Mouse (Mus musculus): ENCODE results near the gene Gapvd1. TPM values are rescaled to one million over a fixed set of nuclear protein-coding genes. Genes with fewer than 3 reads are reported as not detected.
A peak's percentile ranks its signal among the peaks of the same experiment; 100 is the strongest.
"Not testable (repeated sequence)": the region's sequence is repeated elsewhere in the genome, so short reads cannot be mapped to it uniquely, and the experiment has no call there.

Gene Gapvd1
- polyA plus RNA-seq, 1 experiment from 2014 or later: 105 TPM

- not testable (repeated sequence) for H3K9me3 ChIP-seq (replicated peaks); H3K4me2 ChIP-seq; H3K4me1 ChIP-seq; H3K27ac ChIP-seq (replicated peaks); H3K9ac ChIP-seq (replicated peaks); H3K27me3 ChIP-seq (replicated peaks); ATAC-seq (ENCODE audit: low FRiP score); H3K4me3 ChIP-seq (replicated peaks)
- 98% methylated on average over 2 of the region's 2 CpGs for WGBS
- peaks cover 29% of the 10 kb centered on the region for H3K36me3 ChIP-seq
These were observed 37.5 kb upstream of the Gapvd1 start for GRCm38 (mm10) chr2:34792543-34792942.

DNA sequence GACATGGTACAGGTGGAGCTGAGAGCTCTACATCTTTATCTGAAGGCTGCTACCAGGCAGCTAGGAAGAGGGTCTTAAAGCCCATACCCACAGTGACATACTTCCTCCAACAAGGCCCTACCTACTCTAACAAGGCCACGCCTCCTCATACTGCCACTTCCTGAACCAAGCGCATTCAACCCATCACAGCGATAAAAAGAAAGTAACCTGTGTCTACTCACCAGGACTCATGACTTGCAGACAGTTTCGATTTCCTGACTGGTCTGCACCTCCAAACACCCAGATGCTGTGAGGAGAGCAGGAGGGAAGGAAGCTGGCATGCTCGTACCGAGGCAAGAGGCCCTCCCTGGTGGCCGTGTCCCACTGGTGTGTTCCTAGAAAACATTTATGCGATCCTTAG, 35.2 kb upstream of the Gapvd1 start:
- Histone ChIP-seq H3K4me3 (replicated peaks) (no peak overlapping the region), H3K27me3 (replicated peaks) (no peaks in the 10 kb centered on the region), H3K36me3 (peaks cover 30% of the 10 kb centered on the region), H3K4me1 (no peaks in the 10 kb centered on the region), H3K27ac (replicated peaks) (no peak overlapping the region), H3K4me2 (no peak overlapping the region), H3K9me3 (replicated peaks) (no peaks in the 10 kb centered on the region), H3K9ac (replicated peaks) (no peak overlapping the region)
- no peak for ATAC-seq (ENCODE audit: low FRiP score)
- 97% methylated on average over 8 of the region's 8 CpGs for whole genome bisulfite sequencing

DNA sequence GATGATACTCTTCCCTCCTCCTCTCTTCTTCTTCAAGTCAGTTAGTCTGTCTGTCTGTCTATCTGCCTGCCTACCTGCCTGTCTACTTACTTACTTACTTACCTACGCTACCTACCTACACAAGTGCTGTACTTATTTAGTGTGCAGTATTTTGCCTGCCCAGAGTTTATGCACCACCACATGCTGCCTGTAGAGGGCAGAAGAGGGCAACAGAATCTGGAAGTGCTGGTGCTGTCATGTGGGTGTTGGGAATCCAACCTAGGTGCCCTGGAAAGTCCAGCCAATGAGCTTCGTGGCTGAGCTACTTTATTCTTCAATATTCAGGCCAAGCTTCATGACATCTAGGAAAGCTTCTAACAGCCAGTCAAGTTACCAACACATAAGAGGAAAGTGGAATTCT, 29.1 kb upstream of the Gapvd1 start:
- H3K4me1 ChIP-seq: no peaks in the 10 kb centered on the region
- no peak overlapping the region for H3K27ac ChIP-seq (replicated peaks)
- no peak overlapping the region for H3K4me2 ChIP-seq
- WGBS: 76% methylated on average over 2 of the region's 2 CpGs
- H3K9me3 ChIP-seq (replicated peaks): no peaks in the 10 kb centered on the region
- ATAC-seq (ENCODE audit: low FRiP score): no peak
- no peak overlapping the region for H3K9ac ChIP-seq (replicated peaks)
- H3K4me3 ChIP-seq (replicated peaks): no peak overlapping the region
- H3K27me3 ChIP-seq (replicated peaks): no peaks in the 10 kb centered on the region
- peaks cover 38% of the 10 kb centered on the region for H3K36me3 ChIP-seq

GRCm38 (mm10) chr2:34783064-34784020, 28.3 kb upstream of the Gapvd1 start:
- peaks cover 46% of the 10 kb centered on the region for H3K36me3 ChIP-seq
- H3K4me2 ChIP-seq: no peak overlapping the region
- no peak for ATAC-seq (ENCODE audit: low FRiP score)

GRCm38 (mm10) chr2:34777237-34777868, 22.3 kb upstream of the Gapvd1 start:
- Histone ChIP-seq H3K27ac (replicated peaks) (no peak overlapping the region), H3K4me3 (replicated peaks) (no peak overlapping the region), H3K9ac (replicated peaks) (no peak overlapping the region), H3K36me3 (peaks cover 61% of the 10 kb centered on the region), H3K27me3 (replicated peaks) (no peaks in the 10 kb centered on the region), H3K4me2 (peak overlapping the region; percentile 40), H3K4me1 (peaks cover 59% of the 10 kb centered on the region), H3K9me3 (replicated peaks) (no peaks in the 10 kb centered on the region)
- no peak for ATAC-seq (ENCODE audit: low FRiP score)
- 74% methylated on average over 1 of the region's 1 CpGs for WGBS

More at GRCm38 (mm10) chr2:34783064-34784020, 28.3 kb upstream of the Gapvd1 start:
- H3K9me3 ChIP-seq (replicated peaks): no peaks in the 10 kb centered on the region
- 91% methylated on average over 14 of the region's 14 CpGs for WGBS
- H3K4me1 ChIP-seq: peaks cover 3% of the 10 kb centered on the region
- no peak overlapping the region for H3K4me3 ChIP-seq (replicated peaks)
- H3K27me3 ChIP-seq (replicated peaks): no peaks in the 10 kb centered on the region
- H3K9ac ChIP-seq (replicated peaks): no peak overlapping the region
- no peak overlapping the region for H3K27ac ChIP-seq (replicated peaks)

DNA sequence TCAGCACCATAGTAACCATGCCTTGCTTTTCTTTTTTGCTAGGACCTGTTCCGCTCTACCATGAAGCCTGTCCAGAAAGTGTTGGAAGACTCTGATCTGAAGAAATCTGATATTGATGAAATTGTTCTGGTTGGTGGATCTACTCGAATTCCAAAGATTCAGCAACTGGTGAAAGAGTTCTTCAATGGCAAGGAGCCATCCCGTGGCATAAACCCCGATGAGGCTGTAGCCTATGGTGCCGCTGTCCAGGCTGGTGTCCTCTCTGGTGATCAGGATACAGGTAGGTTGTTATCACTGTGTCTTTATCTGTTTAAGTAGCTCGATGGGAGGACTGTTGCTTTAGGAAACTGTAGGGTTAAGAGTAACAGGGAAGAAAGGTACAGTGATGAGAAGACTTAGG, 19.5 kb upstream of the Gapvd1 start:
- Histone ChIP-seq H3K4me2 (peak overlapping the region; percentile 69), H3K4me3 (replicated peaks) (peak overlapping the region; percentile 81; the same call in 1 of the 2 replicates), H3K36me3 (peaks cover 56% of the 10 kb centered on the region), H3K4me1 (peaks cover 69% of the 10 kb centered on the region), H3K27ac (replicated peaks) (no peak overlapping the region), H3K9me3 (replicated peaks) (no peaks in the 10 kb centered on the region), H3K9ac (replicated peaks) (no peak overlapping the region), H3K27me3 (replicated peaks) (no peaks in the 10 kb centered on the region)
- 91% methylated on average over 6 of the region's 6 CpGs for whole genome bisulfite sequencing
- ATAC-seq (ENCODE audit: low FRiP score): no peak

DNA sequence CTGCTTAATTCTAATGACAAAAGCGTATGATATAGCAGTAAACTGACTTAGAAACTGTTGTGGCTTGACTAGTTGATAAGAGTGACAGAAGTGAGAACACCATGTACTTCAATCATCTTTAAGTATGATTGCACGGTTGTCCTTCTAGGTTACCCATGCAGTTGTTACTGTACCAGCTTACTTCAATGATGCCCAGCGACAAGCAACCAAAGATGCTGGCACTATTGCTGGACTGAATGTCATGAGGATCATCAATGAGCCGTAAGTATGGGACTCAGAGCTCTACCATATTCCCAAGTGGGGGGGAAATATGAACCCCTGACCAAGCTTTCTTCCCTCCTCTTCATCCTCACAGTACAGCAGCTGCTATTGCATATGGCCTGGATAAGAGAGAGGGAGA, 18.6 kb upstream of the Gapvd1 start:
- peak overlapping the region; percentile 81 for H3K4me3 ChIP-seq (replicated peaks)
- H3K4me1 ChIP-seq: peaks cover 69% of the 10 kb centered on the region
- H3K9me3 ChIP-seq (replicated peaks): no peaks in the 10 kb centered on the region
- ATAC-seq (ENCODE audit: low FRiP score): no peak
- no peaks in the 10 kb centered on the region for H3K27me3 ChIP-seq (replicated peaks)
- H3K9ac ChIP-seq (replicated peaks): 0 out of 2 replicates have a peak overlapping the region, but pooled peaks have one; percentile 94
- H3K36me3 ChIP-seq: peaks cover 48% of the 10 kb centered on the region
- no peak overlapping the region for H3K27ac ChIP-seq (replicated peaks)
- WGBS: 93% methylated on average over 4 of the region's 4 CpGs
- peak overlapping the region; percentile 69 for H3K4me2 ChIP-seq

DNA sequence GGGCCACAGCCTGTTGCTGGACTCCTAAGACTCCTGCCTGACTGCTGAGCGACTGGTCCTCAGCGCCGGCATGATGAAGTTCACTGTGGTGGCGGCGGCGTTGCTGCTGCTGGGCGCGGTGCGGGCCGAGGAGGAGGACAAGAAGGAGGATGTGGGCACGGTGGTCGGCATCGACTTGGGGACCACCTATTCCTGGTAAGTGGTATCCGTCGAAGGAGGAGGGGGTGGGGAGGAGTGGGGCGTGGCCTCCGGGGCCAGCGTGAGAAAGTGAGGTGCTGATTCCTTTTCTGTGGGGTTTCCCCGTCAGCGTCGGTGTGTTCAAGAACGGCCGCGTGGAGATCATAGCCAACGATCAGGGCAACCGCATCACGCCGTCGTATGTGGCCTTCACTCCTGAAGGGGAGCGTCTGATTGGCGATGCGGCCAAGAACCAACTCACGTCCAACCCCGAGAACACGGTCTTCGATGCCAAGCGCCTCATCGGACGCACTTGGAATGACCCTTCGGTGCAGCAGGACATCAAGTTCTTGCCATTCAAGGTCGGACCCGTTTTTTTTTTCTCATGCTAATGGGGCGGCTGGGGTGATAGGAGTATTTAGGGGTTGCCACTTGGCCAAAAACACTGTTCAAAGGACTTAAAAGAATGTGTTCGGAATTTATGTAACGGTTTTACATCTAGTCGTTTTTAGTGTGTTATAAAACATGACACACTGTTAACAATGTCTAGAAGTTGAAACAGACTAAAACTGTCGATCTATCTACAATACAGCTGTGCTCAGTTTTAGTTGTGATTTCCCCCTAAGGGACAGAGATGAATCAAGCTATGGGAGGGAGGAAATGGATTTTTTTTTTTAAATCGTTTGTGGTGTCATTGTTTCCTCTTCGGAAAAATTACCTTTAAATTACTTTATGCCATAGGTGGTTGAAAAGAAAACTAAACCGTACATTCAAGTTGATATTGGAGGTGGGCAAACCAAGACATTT, 17.5 kb upstream of the Gapvd1 start:
- H3K36me3 ChIP-seq: peaks cover 39% of the 10 kb centered on the region
- peak overlapping the region; percentile 69 for H3K4me2 ChIP-seq
- no peaks in the 10 kb centered on the region for H3K9me3 ChIP-seq (replicated peaks)
- whole genome bisulfite sequencing: 4% methylated on average over 50 of the region's 50 CpGs
- peak; percentile 46 for ATAC-seq (ENCODE audit: low FRiP score)
- no peaks in the 10 kb centered on the region for H3K27me3 ChIP-seq (replicated peaks)
- H3K9ac ChIP-seq (replicated peaks): peak overlapping the region; percentile 94
- H3K27ac ChIP-seq (replicated peaks): peak overlapping the region; percentile 91
- peak overlapping the region; percentile 81 for H3K4me3 ChIP-seq (replicated peaks)
- peaks cover 58% of the 10 kb centered on the region for H3K4me1 ChIP-seq

- peak within 1 kb of the TSS; percentile 94 for H3K9ac ChIP-seq (replicated peaks)
- WGBS: under 1% methylated on average over 60 of the region's 60 CpGs
- no peaks in the 10 kb centered on the region for H3K27me3 ChIP-seq (replicated peaks)
- H3K27ac ChIP-seq (replicated peaks): peak within 1 kb of the TSS; percentile 92
- peaks cover 48% of the 10 kb centered on the region for H3K4me1 ChIP-seq
- H3K9me3 ChIP-seq (replicated peaks): no peaks in the 10 kb centered on the region
- H3K36me3 ChIP-seq: peaks cover 29% of the 10 kb centered on the region
- H3K4me2 ChIP-seq: peak within 1 kb of the TSS; percentile 69
- peak; percentile 98 for ATAC-seq (ENCODE audit: low FRiP score)
- H3K4me3 ChIP-seq (replicated peaks): peak within 1 kb of the TSS; percentile 81
These were observed 16.6 kb upstream of the Gapvd1 start, which contains the start of gene Hspa5 for GRCm38 (mm10) chr2:34771368-34772226. TSS of gene Hspa5 (plus strand) at chr2:34771970.

GRCm38 (mm10) chr2:34770951-34771350, 15.9 kb upstream of the Gapvd1 start:
- H3K4me3 ChIP-seq (replicated peaks): peak overlapping the region; percentile 81
- H3K36me3 ChIP-seq: peaks cover 24% of the 10 kb centered on the region
- H3K27ac ChIP-seq (replicated peaks): peak overlapping the region; percentile 92
- WGBS: 2% methylated on average over 6 of the region's 6 CpGs
- peak overlapping the region; percentile 61 for H3K4me2 ChIP-seq
- ATAC-seq (ENCODE audit: low FRiP score): no peak
- H3K4me1 ChIP-seq: peaks cover 42% of the 10 kb centered on the region
- no peaks in the 10 kb centered on the region for H3K9me3 ChIP-seq (replicated peaks)
- H3K27me3 ChIP-seq (replicated peaks): no peaks in the 10 kb centered on the region
- H3K9ac ChIP-seq (replicated peaks): peak overlapping the region; percentile 83

Data from neural tube, embryonic 15.5 days (tissue).